Mouse (Mus musculus) CH12.LX (cell line): ENCODE data around the gene Tmem120a. TPM values are rescaled to one million over a fixed set of nuclear protein-coding genes. Genes with fewer than 3 reads are reported as not detected.
A peak's percentile ranks its signal among the peaks of the same experiment; 100 is the strongest.

Experiments
- DNase-seq: peaks from one replicate; pipeline ENCODE4 v3.0.0-alpha.2; 2013; ENCODE audit errors: extremely low read depth
- H3K27ac ChIP-seq: 2 replicates; pipeline ENCODE4 v1.5.1; 2012; ENCODE audit warnings: low read depth, mild to moderate bottlenecking, control low read depth, moderate library complexity; ENCODE audit not compliant: insufficient read depth
- H3K27me3 ChIP-seq: replicated peaks from 2 replicates; pipeline ENCODE3; 2012; ENCODE audit warnings: inconsistent platforms
- H3K36me3 ChIP-seq, 2 experiments: replicated peaks in 1 of 2; 2 replicates each; pipeline versions ENCODE3 to v1.6.1; 2012; ENCODE audit warnings: inconsistent platforms in 1 of 2, low read length in 1 of 2, mild to moderate bottlenecking in 1 of 2, mixed read lengths in 1 of 2, moderate library complexity in 1 of 2; ENCODE audit not compliant: control insufficient read depth in 1 of 2, insufficient read depth in 1 of 2
- H3K4me1 ChIP-seq, 2 experiments: 2 replicates each; pipeline ENCODE4 v1.6.1; 2012; ENCODE audit warnings: inconsistent platforms in 1 of 2, moderate library complexity in 1 of 2; ENCODE audit not compliant: insufficient read depth in 2 of 2, control insufficient read depth in 1 of 2
- H3K4me2 ChIP-seq: 2 replicates; pipeline ENCODE4 v1.6.1; 2012; ENCODE audit warnings: low read depth, mild to moderate bottlenecking, control low read depth; ENCODE audit not compliant: poor library complexity, insufficient read depth, severe bottlenecking
- H3K4me3 ChIP-seq, 3 experiments: fragments of 150-350 bp in 1 of 3; sonication (generic) in 1 of 3; replicated peaks in 1 of 3; 2 replicates each; pipeline versions ENCODE3 to v1.5.1; 2011 to 2012; ENCODE audit warnings: low read depth in 2 of 3, low read length in 2 of 3, mild to moderate bottlenecking in 2 of 3, moderate library complexity in 2 of 3, control low read depth in 1 of 3, improper control_type of control experiment in 1 of 3, inconsistent platforms in 1 of 3, mixed read lengths in 1 of 3; ENCODE audit not compliant: poor library complexity in 1 of 3
- H3K79me2 ChIP-seq: replicated peaks from 2 replicates; pipeline ENCODE4 v1.6.1; 2012; ENCODE audit warnings: mild to moderate bottlenecking, moderate library complexity; ENCODE audit not compliant: control insufficient read depth, poor library complexity, insufficient read depth, severe bottlenecking; ENCODE audit errors: extremely low read depth
- H3K9ac ChIP-seq: 2 replicates; pipeline ENCODE4 v1.6.1; 2012; ENCODE audit warnings: low read depth, mild to moderate bottlenecking, control low read depth, moderate library complexity; ENCODE audit not compliant: insufficient read depth
- H3K9me3 ChIP-seq: replicated peaks from 2 replicates; pipeline ENCODE3; 2012; ENCODE audit warnings: low read length, inconsistent platforms, mixed read lengths
- CHD1 ChIP-seq: IDR thresholded peaks from 2 replicates; pipeline ENCODE4 v1.6.1; 2012; ENCODE audit warnings: low read depth, low read length, improper control_type of control experiment, inconsistent platforms
- CHD2 ChIP-seq: IDR thresholded peaks from 2 replicates; pipeline ENCODE4 v1.6.1; 2011; ENCODE audit warnings: low read length, improper control_type of control experiment
- CTCF ChIP-seq, 2 experiments: IDR thresholded peaks in 1 of 2; conservative IDR thresholded peaks in 1 of 2; 2 replicates each; pipeline ENCODE4 v1.5.1; 2011 to 2012; ENCODE audit warnings: low read depth in 2 of 2, low read length in 2 of 2, improper control_type of control experiment in 1 of 2, inconsistent platforms in 1 of 2, mild to moderate bottlenecking in 1 of 2, moderate library complexity in 1 of 2
- EP300 ChIP-seq: IDR thresholded peaks from 2 replicates; pipeline ENCODE4 v1.6.1; 2011; ENCODE audit warnings: low read length, improper control_type of control experiment
- ETS1 ChIP-seq: conservative IDR thresholded peaks from 2 replicates; pipeline ENCODE4 v1.6.1; 2012; ENCODE audit warnings: low read depth, mild to moderate bottlenecking, inconsistent platforms, low read length, improper control_type of control experiment, moderate library complexity
- IRF4 ChIP-seq: IDR thresholded peaks from 2 replicates; pipeline ENCODE4 v1.6.1; 2014; ENCODE audit warnings: low read depth, mild to moderate bottlenecking, inconsistent platforms, low read length, improper control_type of control experiment
- JUND ChIP-seq: conservative IDR thresholded peaks from 2 replicates; pipeline ENCODE4 v1.6.1; 2011; ENCODE audit warnings: low read depth, low read length, improper control_type of control experiment
- MAFK ChIP-seq: IDR thresholded peaks from 2 replicates; pipeline ENCODE4 v1.6.1; 2011; ENCODE audit warnings: low read length, improper control_type of control experiment; ENCODE audit not compliant: insufficient replicate concordance
- MAZ ChIP-seq: IDR thresholded peaks from 2 replicates; pipeline ENCODE4 v1.6.1; 2012; ENCODE audit warnings: low read depth, mild to moderate bottlenecking, inconsistent platforms, low read length, improper control_type of control experiment, moderate library complexity
- NRF1 ChIP-seq: IDR thresholded peaks from 2 replicates; pipeline ENCODE4 v1.6.1; 2014; ENCODE audit warnings: low read depth, mild to moderate bottlenecking, inconsistent platforms, low read length, improper control_type of control experiment, moderate library complexity
- POLR2A ChIP-seq: IDR thresholded peaks from 2 replicates; pipeline ENCODE4 v1.6.1; 2011; ENCODE audit warnings: low read depth, mild to moderate bottlenecking, improper control_type of control experiment, low read length
- POLR2AphosphoS2 ChIP-seq: IDR thresholded peaks from 2 replicates; pipeline ENCODE4 v1.6.1; 2011; ENCODE audit warnings: low read depth, low read length, improper control_type of control experiment
- RAD21 ChIP-seq: IDR thresholded peaks from 2 replicates; pipeline ENCODE4 v1.6.1; 2011; ENCODE audit warnings: low read depth, mild to moderate bottlenecking, low read length, improper control_type of control experiment, moderate library complexity
- SMC3 ChIP-seq: IDR thresholded peaks from 2 replicates; pipeline ENCODE4 v1.6.1; 2011; ENCODE audit warnings: low read depth, low read length, improper control_type of control experiment
- ZC3H11A ChIP-seq: IDR thresholded peaks from 2 replicates; pipeline ENCODE4 v1.6.1; 2012; ENCODE audit warnings: low read depth, mild to moderate bottlenecking, inconsistent platforms, low read length, improper control_type of control experiment
- ZKSCAN1 ChIP-seq: IDR thresholded peaks from 2 replicates; pipeline ENCODE4 v1.6.1; 2012; ENCODE audit warnings: low read depth, inconsistent platforms, low read length, improper control_type of control experiment, borderline replicate concordance
- ZNF384 ChIP-seq: IDR thresholded peaks from 2 replicates; pipeline ENCODE4 v1.6.1; 2012; ENCODE audit warnings: low read depth, low read length, improper control_type of control experiment, inconsistent platforms
- dilution Hi-C: fragments of 300-500 bp; cut with MboI; formaldehyde crosslinking; loops from 2 replicates; pipeline ENCODE4 v1.14.3; 2020; ENCODE audit warnings: low sequenced_read_pairs; ENCODE audit not compliant: extremely low pct_unique_long_range_greater_than_20kb, extremely low pct_ligation_motif_present
- in situ Hi-C: fragments of 300-500 bp; cut with MboI; formaldehyde crosslinking; loops from 3 replicates; pipeline ENCODE4 v1.14.3; 2019; ENCODE audit warnings: low sequenced_read_pairs, low pct_ligation_motif_present, low pct_unique_long_range_greater_than_20kb, mixed read lengths
- polyA plus RNA-seq: library from polyadenylated mRNA; unstranded; fragments of >175 nt; gene quantifications from 2 replicates; pipeline ENCODE4 v1.2.1, GENCODE M21; 2012; ENCODE audit warnings: low read depth; ENCODE audit not compliant: insufficient read length
- total RNA-seq, 2 experiments: library from RNA; depleted of rRNA; stranded (reverse); fragments of 300-350 nt in 1 of 2; fragments of >200 nt in 1 of 2; gene quantifications; 2 replicates each; pipeline ENCODE4 v1.2.3; 2012 to 2014

The Tmem120a gene
- total and polyA plus RNA-seq, 3 experiments: 12.0 to 27.1 (median 21.4) TPM

GRCm38 (mm10) chr5:135772519-135772918 is 28.3 kb upstream of the Tmem120a start:
- no peak overlapping the region for H3K4me2 ChIP-seq
- H3K27ac ChIP-seq: no peak overlapping the region
- no peak overlapping the region for H3K4me3 ChIP-seq
- H3K9ac ChIP-seq: no peak overlapping the region
- no peaks in the 10 kb centered on the region for H3K27me3 ChIP-seq
- DNase-seq: no peak
- peak; percentile 75 for TF ChIP-seq ZNF384
- TF ChIP-seq ETS1: no peak
- in situ Hi-C loops (loop anchor here (10.0 kb wide), 1 partner anchor 238 kb away; no protein-coding TSS in a partner anchor), dilution Hi-C loops (no loop called here)
- H3K36me3 ChIP-seq: no peaks in the 10 kb centered on the region
- H3K9me3 ChIP-seq: no peaks in the 10 kb centered on the region
- H3K79me2 ChIP-seq: no peaks in the 10 kb centered on the region; the same call in 1 of the 2 replicates
- peaks cover 3 to 43% of the 10 kb centered on the region in 2 experiments; a peak in 2 of 4 replicates for H3K4me1 ChIP-seq

GRCm38 (mm10) chr5:135764971-135765370 is 20.7 kb upstream of the Tmem120a start:
- Histone ChIP-seq H3K4me2 (no peak overlapping the region), H3K79me2 (no peaks in the 10 kb centered on the region), H3K36me3 (no peaks in the 10 kb centered on the region), H3K9ac (no peak overlapping the region), H3K4me3 (no peak overlapping the region), H3K27ac (no peak overlapping the region), H3K9me3 (peaks cover 4% of the 10 kb centered on the region), H3K27me3 (peaks cover 2% of the 10 kb centered on the region), H3K4me1 (peaks cover 0 to 5% of the 10 kb centered on the region in 2 experiments; a peak in 1 of 4 replicates)
- no peak for TF ChIP-seq SMC3
- no peak for TF ChIP-seq NRF1
- TF ChIP-seq MAFK: no peak
- TF ChIP-seq CTCF (conservative IDR thresholded peaks at IDR 0.05 in 1 of 2, IDR thresholded peaks at IDR 0.05 in 1 of 2; ENCODE audit: low read depth in 2 of 2, low read length in 2 of 2): no peak
- TF ChIP-seq IRF4: no peak
- no peak for TF ChIP-seq CHD1
- no peak for TF ChIP-seq EP300
- TF ChIP-seq ETS1: no peak
- no peak for TF ChIP-seq JUND
- TF ChIP-seq ZKSCAN1: no peak
- no peak for TF ChIP-seq POLR2A
- TF ChIP-seq MAZ: no peak
- no peak for TF ChIP-seq RAD21
- TF ChIP-seq CHD2: no peak
- TF ChIP-seq POLR2AphosphoS2: no peak
- TF ChIP-seq ZC3H11A: no peak
- DNase-seq: no peak
- in situ Hi-C loops (loop anchor here (5.0 kb wide), 1 partner anchor 148 kb away; no protein-coding TSS in a partner anchor), dilution Hi-C loops (no loop called here)
